Mouse (Mus musculus): ENCODE measurements at regions not wholly inside any gene's neighbourhood (a gene's known extent, or its start where the extent isn't known, plus 50 kb on each side); places are given as distances from the start of the nearest gene placed in this dataset.

DNA sequence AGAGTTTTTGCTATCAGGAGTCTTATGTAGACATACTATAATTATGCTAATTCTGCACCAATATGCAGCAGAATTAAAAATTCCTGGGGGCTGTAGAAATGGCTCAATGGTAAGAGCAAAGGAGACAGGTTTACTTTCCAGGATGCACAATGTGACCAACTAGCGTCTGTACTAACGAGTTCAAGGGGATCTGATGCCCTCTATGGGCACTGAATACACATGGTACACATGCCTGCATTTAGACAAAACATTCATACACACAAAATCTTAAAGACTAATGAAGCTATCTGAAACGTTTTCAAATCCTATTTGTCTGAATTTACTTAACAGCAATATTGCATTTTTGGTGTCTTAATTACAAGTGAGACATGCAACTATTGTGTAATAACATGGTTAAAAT, 254.8 kb downstream of the Etv1 start:
- TF ChIP-seq CTCF (IDR thresholded peaks at IDR 0.05; ENCODE audit: extremely low read depth, insufficient read depth, low read length) (no peak), POLR2A (IDR thresholded peaks at IDR 0.05; ENCODE audit: extremely low read depth, insufficient read depth, low read length) (no peak)

Measured in cortical plate, adult 2 months (tissue).